Mouse (Mus musculus): Measurements from ENCODE around the gene Gm11567.
"Not testable (repeated sequence)": the region's sequence is repeated elsewhere in the genome, so short reads cannot be mapped to it uniquely, and the experiment has no call there.

GRCm38 (mm10) chr11:99873089-99873488 lies 5.9 kb upstream of the Gm11567 start, which contains the start of gene Krtap9-1:
- TF ChIP-seq CTCF (IDR thresholded peaks at IDR 0.05; ENCODE audit: control insufficient read depth, insufficient read depth, low read length); POLR2A (IDR thresholded peaks at IDR 0.05; ENCODE audit: borderline replicate concordance, control insufficient read depth, low read depth, low read length): not testable (repeated sequence)
